Mouse (Mus musculus): ENCODE measurements around the gene Ptch1.

GRCm38 (mm10) chr13:63530857-63531256, 42.5 kb downstream of the Ptch1 start:
- TF ChIP-seq CTCF (IDR thresholded peaks at IDR 0.05; ENCODE audit: control insufficient read depth, insufficient read depth, insufficient replicate concordance, low read depth, low read length) (no peak), POLR2A (IDR thresholded peaks at IDR 0.05; ENCODE audit: control insufficient read depth, low read depth, low read length) (no peak)
